Mouse (Mus musculus) small intestine, adult 2 months (tissue): Measurements from ENCODE around the gene Cct3.

ENCODE experiments used
- CTCF ChIP-seq: fragments of 200-500 bp; IDR thresholded peaks from 2 replicates; pipeline ENCODE4 v1.5.1; 2012; ENCODE audit warnings: low read depth, mild to moderate bottlenecking, control low read depth, inconsistent platforms, low read length, moderate library complexity, mixed read lengths; ENCODE audit not compliant: insufficient replicate concordance, insufficient read length; ENCODE audit errors: extremely low read depth
- POLR2A ChIP-seq: fragments of 200-500 bp; IDR thresholded peaks from 2 replicates; pipeline ENCODE4 v1.6.1; 2012; ENCODE audit warnings: low read depth, mild to moderate bottlenecking, control low read depth, inconsistent platforms, low read length, moderate library complexity

DNA sequence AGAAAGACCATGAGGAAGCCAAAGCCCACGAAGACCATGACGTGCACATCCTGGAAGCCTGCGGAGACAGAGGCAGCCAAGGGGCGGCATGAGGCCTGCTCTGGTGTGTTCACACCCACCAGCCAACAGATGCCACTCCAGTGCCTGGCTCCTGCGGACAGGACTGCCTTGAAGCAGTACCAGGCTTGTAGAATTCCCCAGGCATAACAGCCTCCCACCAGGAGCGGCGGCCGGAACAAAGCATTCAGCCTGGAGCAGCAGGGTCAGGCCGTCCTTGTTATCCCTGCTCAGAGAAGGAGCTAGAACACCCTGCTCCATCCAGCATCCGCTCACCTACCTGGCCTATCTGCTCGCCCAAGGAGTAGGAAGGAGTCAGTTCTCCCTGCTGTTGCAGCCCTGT lies 48.5 kb upstream of the Cct3 start:
- no peak for TF ChIP-seq POLR2A
- no peak for TF ChIP-seq CTCF
